Mouse (Mus musculus) T-cell, adult 2 months (primary cell): ENCODE measurements around the gene Usp25.
A peak's percentile ranks its signal among the peaks of the same experiment; 100 is the strongest.

Experiments used
- DNase-seq: peaks from one replicate; pipeline ENCODE4 v3.0.0; 2022; ENCODE audit warnings: low spot score

Usp25 gene

DNA sequence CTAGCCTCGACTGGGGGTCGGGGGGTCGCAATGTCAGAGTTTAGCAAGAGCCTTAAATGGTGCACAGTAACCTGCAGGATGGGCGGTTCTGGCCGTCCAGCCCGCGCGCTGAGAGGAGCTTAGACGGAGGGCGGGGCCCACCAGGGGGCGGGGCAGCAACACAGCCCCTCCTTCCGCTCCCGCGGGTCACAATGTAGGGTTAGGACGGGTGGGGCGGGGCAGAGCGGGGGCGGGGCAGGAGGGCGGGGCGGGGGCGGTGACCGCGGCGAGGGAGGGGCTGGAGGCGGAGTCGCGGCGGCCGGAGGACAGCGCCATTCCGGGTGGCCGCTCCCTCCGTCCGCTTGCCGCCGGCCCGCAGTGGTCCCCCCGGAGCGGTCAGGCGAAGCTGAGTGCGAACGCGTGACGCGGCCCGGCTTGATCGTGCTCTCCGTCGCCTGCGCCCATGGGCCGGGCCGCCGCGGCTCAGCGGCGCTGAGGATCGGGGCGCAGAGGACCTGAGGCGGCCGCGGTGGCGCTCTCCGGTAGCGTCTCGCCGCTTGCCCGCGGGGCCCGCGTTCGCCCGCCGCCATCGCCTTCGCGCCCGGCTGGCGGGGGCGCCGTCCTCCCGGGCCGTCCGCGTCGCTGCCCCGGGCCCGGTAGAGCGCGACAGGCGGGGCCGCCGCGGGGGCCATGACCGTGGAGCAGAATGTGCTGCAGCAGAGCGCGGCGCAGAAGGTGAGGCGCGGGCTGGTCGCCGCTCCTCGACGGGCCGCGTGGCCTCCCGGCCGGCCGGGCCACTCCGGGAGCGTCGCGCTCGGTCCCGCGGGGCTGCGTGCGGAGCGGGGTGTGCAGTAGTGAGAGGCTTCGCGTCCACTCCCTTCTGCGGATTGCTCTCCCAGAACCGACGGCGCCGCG lies at the start of gene Usp25:
Gene Usp25 (plus strand): TSS at position 280 of the 894 bp plus-strand sequence.
- DNase-seq = peak; percentile 92

DNA sequence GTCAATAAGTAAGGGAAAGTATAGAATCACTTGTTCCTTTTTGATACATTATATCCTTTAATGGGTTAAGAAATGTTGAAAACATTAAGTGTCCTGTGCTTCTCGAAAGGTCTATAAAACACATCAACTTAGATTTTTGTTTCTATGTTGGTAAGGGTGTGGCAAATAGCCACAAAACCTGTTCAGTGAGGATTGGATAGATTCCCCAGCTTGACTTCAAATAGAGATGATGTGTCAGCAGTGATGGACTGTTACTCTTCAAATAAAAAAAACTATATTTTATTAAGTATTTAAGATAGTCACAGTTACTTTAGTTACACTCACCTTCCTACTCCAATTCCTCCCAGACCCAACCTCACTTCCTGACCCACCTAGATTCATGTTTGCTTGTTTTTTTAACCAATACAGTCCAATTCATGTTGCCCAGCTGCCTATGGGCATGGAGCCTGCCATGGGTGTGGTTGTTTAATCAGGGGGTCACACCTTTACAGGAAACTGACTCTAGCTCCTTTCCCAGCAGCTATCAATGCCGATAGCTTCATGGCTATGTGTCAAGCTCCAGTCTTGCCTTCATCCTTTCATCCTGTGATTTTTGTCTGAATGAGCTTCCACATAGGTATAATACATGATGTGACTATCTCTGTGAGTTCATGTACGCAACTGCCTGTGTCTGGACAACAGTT lies 45.8 kb upstream of the Usp25 start:
- no peak for DNase-seq

DNA sequence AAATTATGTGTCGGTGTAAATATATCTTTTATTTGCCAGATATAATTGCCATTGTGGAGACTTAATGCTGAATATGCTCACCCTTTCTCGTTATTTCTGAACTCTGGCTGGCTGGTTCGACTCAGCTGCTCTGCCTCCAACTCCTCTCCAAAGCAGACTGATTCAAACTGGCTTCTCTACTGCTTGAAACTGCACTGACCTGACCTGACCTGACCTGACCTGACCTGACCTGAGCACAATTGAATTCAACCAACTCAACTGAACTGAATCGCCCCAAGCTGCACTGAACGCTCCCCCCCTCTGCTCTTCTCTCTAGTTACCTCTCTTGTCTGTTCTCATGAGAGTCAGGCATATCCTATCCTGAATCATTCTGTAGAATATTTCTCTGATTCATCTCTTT lies 42.3 kb upstream of the Usp25 start:
- no peak for DNase-seq

DNA sequence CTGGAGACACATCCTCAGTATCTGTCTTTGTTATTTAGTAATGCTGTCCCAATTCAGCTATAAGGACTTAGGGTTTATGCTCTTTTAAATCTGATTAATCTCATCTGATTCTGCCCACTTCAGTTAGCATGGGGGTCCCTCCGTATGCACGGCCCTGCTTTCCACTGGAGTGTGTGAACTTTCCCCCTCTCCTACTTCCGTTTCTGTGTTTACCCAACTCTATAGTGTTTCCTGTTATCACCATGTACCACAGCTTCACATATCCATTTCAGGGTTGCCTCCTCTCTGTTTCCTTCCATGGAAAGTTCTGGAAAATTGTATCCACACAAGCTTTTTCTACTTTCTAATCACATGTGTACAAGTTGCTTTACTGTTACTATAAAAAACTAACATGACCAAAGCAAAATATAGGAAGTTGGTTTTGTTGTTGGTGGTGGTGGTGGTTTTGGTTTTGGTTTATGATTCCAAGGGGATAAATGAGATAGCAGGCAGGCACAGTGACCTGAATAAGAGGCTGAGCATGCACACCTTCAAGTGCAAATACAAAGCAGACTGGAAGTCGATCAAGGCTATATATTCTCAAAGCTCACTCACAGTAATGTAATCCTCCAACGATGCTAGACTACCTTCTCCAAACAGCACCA lies 36.6 kb upstream of the Usp25 start:
- no peak for DNase-seq

DNA sequence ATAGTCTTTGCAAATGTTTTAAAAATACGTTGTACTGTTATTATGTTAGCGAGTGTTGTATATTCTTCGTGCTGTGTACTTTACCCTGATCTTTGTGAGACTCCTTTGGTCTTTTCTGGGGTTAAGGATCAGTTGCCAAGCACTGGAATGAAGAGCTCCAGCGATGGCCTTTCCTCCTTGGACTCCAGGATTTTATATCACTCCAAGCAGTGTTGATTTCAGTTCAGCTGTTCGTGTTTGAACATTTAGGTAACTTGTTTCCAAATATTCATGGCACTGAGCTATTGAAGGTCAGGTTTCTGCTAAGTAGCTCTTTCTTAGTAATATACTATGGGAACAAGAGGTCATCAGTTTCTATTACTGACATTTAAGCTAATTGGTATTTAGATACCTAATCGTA lies 29.8 kb upstream of the Usp25 start:
- DNase-seq = no peak

DNA sequence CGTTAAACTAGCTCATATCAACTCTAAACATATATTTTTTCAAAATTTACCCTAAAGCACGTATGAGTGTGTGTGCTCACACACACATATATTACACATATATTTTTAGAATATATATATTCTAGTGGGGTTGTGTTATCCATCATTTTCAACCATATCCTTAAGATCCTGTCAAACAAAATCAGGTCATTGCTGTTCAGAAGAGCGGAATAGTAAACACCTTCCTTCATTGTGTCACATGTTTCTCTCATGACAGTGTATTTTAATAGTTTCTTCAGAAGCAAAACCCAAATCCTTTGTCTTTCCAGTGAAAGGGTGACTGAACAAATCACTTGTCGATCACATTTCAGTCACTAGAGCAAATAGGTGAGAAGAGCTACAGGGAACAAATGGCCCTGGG lies 25.8 kb upstream of the Usp25 start:
- DNase-seq = no peak

DNA sequence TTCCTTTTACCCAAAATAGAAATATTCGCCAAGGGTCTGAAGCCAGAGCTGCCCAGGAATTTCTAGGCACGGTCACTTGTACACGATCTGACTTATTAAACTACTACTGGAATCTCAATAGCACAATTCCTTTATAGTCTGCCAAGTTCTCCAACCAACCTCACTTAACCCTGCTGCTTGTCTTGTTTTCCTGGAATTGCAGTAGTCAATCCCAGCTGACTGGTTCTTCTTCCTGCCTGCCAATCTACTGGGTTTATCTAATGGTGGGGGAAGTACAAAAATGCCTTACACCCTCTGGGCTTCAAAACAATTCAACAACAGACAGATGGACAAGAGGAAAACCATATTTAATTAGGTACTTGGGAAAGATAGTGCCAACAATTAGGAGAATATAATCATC lies 9.6 kb upstream of the Usp25 start:
- DNase-seq = no peak

DNA sequence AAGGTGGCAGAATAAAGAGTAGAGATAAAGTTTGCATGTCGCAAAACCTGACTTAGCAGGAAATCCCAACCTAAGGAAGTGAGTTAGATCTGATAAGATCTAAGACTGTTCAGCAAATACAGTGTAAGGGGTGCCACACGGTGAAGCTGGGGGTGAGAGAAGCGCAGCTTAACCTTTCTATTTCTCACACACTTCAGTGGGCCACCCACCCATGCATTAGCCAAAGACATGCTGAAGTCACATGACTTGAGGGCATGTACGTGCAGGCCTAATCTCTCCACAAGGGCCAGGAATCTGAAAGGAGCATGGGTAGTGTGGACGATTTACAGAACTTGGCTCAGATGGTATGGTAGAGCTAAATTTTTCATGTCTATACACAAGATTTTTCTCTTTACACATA lies 4.3 kb upstream of the Usp25 start:
- no peak for DNase-seq

DNA sequence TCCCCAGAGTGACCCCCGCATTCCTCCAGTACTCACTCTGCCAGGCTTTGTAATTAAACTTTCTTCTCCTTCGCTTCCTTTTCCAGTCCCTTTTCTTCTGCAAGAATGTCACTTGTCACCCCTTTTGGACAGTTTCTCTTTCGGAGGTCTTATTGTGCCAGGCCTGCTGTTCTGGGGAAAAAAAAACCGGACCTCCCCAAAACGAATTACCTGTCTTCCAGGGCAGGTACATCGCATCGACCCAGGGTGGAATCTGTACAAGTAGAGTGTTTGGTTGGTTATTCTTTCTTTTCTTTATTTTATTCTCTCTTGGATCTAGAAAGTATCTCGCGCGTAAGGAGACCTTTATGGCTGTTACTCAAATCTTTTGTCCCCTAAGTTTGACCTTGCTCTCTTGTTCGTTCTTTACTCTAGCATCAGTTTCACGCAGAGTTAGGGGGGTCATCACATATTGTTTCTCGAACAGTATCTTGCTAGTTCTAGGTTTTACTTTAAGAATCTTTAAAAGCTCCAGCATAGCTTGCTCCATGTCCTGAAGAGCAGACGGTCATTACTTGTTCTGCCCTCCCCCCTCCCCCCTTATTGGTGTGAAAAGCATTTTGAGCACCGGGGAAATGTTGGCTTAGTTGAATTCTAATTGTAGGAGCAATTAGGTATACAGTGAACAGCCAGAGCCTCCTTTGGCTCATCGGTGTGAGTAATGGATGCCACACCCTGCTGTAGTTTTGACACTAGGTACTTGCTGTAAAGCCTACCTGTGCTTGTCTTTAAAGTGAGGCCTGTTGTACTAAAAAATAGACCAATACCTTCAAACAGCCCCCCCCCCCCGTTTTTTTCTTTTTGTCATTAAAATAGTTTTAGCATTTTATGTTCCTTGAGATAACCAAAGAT lies 1.1 kb downstream of the Usp25 start:
- no peak for DNase-seq

DNA sequence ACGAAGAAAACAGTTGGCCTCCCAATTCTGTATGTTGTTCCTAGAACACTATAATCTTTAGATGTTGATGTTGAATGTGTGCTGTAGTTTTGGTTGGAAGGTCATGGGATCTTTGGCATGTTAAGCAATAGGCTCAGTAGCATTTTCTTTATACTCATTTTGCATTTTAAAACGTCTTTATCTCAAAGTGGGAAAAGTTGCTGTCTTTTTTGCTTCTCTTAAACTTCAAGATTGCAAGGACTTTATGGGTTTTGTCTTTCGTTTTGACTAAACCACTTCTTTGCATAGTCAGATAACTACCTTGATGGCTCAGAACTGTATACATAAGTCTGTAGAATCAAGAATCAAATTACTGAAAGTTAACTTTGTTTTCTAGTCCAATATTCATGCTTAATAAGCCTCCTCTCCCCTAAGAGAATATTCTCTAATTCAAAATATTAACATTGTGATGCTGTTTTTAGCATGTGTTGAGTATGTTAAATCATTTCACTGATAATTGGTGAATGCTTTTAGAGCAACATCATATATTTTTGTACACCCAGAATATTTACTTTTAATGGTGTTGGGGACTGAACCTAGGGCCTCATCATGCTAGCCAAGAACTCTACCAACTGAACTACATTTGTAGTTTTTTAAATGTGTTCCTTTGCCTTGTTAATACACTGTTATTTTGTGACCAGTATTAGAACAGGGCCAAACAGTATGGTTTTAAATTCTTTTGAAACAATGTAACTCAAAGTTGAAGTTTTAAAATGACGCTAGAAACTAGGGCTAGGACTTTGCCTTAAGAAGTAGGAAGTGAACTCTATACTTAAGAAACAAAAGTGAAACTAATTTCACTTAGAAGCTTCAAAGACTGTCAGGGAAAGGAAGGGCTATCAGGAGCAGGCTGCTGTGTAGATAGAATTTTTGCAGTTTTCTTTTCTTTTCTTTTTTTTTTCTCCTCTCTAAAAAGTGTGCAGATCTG lies 2.2 kb downstream of the Usp25 start:
- DNase-seq = peak; percentile 30

DNA sequence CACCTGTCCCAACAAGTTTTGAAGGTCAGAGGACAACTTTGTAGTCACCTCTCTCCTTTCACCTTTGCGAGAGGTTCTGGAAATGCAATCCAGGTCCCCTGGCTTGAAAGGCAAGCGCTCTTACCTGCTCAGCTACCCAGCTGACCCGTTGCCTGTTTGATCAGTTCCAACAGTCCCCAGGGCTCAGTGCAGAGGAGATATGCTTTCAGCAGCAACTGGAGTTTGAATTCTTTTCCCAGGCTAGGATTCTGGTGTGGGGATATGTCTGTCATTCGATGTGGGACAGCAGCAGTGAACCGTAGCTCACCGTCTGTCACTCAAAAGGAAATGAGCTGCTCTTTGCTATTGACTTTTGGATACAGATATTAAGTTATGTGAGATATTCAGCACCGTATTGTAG lies 4.4 kb downstream of the Usp25 start:
- no peak for DNase-seq

DNA sequence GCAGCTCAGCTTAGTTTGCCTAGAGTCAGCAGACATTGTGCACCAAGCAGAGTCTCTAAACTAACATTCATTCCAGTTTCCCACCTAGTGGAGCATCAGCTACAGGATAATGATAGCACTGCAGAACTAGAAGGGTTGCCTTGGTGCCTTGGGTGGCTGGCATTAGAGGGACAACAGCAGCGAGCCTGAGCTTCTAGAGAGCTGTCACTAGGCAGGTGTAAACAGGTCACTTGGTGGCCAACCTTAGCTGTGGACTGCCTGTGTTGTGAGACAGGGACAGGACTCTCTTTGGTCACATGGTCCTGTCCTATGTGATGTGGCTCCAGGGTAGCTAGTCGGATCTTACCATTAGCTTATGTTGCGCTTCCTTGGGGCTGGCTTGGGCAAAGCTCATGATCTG lies 6.7 kb downstream of the Usp25 start:
- DNase-seq = no peak

DNA sequence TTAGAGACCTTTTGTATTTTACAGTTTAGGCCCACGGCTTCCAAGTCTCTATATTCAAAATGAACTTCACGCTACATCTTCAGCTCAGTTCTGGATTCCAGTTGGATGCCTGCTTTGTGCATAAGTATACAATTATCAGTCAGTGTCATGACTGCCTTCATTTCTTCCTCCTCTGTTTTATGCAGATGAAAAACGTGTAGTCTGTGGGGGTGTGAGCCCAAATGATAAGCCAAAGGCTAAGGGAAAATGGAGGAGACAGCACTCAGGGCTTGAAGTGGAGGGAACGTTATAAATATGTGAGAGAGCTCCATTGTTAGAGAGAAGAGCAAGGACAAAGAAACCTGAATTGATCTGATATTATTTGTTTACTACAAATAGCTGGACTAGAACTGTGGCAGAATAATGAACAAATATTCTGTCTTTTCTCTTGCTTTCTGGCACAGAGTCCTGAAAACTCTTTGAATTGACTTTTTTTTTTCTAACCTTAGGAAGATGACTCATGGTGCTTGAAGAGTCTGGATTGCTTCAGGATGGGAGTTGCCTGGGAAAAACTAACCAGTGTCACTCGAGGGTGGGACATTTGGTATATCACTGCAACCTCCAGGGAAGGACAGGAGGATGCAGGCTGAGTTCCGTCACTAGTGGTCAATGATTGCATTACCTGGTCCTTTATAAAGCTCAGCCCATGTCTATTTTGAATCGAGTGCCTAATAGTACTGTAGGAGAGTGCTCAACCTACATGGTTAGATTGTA lies 10.3 kb downstream of the Usp25 start:
- DNase-seq = no peak

DNA sequence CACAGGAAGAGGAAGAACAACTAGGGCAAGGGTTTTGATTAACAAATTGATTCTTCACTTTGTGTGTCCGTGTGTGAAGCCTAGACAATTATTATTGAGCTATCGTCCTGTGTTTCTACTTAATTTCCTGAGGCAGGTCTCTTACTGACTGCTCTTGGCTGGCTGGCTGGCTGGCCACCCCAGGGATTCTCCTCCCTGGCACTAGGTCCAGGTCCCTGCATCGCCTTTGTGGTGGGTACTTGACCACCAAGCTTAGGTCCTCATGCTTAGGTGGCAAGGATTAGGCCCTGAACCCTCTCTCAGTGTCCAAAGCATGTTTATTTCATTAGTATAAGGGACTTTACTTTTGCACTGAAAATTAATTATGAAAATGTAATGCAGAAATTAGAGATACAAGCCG lies 12.6 kb downstream of the Usp25 start:
- no peak for DNase-seq

DNA sequence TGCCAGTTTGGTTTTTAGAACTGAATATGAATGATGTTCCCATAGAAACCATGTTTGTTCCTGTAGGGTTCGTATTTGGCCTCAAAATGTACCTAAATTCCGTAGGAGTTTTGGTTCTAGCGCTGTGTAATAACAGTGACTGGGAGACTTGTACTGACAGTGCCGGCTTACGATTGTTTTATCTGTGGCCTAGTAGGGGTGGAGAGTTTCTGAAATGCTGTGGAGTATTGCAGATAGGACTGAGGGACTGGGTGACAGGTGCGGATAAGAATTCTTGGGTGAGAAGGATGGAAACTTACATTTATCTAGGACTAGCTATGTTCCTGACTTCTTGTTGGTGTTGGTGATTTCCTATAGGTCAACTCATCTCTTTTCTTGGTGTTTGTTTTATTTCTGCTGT lies 13.4 kb downstream of the Usp25 start:
- no peak for DNase-seq

DNA sequence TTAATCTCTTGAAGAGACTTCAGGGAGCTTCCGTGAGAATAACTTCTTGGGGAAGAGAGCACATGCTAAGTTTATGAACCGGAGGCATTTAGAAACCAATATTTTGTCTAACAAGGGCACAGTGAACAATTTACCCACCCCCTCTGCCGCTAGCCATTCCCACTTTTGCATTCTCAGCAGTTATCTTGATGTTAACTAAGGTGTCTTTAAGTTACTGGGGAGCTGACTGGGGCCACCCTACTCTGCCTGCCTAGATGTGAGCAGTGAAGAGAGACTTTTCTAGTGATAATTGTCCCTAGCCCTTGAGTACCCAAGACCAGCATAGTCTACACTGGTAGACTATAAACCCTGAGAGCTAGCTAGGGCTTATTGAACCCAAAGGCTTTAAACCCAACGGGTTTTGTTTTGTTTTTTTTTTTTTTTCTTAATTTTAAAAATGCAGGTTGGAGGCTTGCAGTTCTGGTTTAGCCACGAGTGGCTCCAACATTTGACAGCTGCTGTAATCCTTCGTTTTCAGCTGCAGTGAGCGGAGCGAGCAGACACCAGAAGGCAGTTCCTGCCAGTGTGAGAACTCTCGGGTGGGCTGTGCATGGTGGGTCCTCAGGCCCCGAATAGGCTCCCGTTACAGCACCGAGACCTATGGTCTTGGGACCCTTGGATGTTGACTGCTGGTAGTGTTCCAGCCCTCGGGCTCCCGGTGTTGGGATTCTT lies 14.6 kb downstream of the Usp25 start:
- no peak for DNase-seq

DNA sequence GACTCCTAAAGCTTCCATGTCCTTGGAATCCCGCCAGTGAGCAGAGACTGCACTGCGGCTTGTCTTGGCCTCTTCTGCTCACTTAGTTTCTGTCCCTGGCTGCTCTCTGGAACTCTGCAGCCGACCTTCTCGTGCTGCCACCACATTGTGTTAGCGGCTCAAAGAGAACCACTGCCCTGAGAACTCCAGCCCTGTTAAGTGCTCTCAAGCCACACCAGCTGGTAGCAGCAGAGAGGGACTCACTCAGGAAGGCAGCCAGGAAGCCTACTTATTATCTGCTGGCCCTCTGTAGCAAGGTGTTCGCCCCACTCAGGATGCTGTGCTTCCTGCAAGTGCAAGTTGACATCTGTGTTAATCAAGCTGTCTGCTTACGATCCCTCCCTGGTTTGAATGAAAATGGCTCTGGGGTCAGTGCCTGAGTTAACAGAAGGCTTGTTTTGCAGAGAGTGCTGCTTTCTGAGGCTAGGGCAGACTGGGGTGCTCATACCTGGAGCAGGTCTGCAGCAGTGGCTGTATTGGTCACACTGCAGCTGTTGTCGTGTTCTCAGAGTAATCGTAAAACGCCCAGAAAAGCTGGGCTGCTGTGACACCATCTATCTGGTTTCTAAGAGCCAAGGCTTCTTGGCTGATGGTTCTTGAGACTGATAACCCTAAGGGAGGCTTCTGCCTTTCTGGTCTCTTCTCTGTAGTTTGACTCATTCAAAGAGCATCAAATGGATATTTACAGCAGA lies 15.3 kb downstream of the Usp25 start:
- no peak for DNase-seq

DNA sequence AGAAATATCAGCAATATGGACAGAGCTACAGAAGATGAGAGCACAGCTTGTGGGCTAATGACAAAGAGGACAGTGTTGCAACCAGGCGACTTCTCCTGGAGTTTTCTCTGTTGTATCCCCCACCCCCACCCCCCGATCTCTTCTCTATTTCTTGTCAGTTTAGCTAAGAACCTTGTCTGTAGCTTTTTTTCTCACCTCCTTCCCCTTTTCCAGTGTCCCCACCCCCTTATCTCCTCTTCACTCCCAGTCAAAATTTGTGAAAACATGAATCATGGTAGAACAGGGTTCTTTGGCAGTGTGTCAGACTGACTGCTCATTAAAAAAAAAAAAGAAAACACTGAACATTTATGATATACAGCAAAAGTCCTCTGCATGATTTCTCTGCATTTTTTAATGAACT lies 16.9 kb downstream of the Usp25 start:
- no peak for DNase-seq

DNA sequence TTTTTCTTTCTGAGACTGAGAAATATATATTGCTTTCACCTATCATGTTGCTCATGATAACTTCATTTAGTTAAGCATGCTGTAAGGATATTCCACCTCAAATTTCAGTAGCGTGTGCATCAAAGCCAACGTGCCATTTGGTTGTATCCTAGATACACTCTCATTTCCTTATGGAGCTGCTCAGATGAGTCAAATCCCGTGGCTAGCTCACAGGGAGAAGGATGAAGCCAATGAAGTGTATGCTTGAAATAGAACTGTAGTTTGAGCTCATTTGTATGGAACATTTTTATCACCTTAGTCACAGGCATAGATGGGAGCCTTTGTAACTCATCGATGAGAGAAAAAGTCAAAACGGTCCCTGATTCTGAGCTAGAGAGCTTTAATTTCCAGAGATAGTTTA lies 20.8 kb downstream of the Usp25 start:
- DNase-seq = no peak
